Mouse (Mus musculus) right cerebral cortex, postnatal 14 days (tissue): ENCODE measurements around the gene Bloc1s3.
A peak's percentile ranks its signal among the peaks of the same experiment; 100 is the strongest.

Source experiments
- DNase-seq: peaks from one replicate; pipeline ENCODE4 v3.0.0; 2022

The Bloc1s3 gene

DNA sequence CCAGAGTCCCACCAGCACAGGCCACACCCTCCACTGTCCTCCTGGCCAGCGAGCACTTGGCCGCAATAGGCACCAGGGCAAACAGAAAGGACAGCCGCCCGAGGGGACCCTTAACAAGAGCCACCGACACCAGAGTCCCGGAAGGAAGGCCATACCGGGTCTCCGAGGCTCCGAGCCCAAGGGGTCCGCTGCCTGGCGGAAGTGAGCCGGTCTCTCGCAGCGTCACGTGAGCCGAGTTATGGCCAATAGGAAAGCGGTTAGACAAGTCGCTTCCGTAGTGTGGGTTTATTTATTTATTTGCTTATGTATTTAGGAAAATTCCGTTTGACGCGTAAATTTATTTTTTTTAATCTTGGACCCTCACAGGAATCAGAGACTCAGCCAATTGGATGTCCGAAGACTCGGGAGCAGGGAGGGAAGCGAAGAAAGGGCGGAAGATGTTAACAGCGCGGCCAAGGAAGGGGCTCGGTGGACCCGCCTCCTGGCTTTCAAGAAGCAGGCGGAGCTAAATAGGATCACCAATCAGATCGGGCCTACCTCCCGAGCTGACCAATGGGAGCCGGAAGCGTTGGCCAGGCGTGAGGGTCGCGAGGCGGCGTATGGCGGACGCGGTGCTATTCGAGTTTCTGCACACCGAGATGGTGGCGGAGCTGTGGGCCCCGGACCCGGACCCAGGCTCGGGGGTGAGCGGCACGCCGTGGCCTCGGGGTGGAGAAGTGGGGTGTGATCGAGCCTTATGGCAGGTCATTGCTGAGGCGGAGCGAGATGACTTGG is at the start of gene Bloc1s3, which contains the start of gene Trappc6a:
TSS of gene Bloc1s3 (minus strand) at position 218 of the 774 bp plus-strand sequence.
TSS of gene Trappc6a (plus strand) at position 246 of the 774 bp plus-strand sequence.
- DNase-seq: peak; percentile 93

DNA sequence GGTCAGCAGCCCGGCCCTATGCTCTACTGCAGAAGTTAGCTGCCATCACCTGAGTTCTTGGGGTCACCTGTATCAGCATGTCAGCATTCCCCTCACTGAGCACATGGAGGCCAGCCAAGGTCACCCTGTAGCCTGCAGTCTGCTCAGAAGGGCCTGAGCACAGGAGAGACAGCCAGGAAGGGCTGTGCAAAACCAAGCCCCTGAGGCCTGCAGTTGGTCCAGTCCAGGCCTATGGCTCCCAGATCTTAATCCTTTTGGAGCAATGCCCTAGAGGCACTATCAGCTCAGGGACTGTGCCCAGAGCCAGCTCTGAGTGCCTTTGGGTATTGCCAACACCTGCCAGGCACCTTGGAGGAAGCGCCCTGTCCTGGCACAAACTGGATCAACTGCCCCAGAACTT is 48.9 kb upstream of the Bloc1s3 start:
- no peak for DNase-seq

DNA sequence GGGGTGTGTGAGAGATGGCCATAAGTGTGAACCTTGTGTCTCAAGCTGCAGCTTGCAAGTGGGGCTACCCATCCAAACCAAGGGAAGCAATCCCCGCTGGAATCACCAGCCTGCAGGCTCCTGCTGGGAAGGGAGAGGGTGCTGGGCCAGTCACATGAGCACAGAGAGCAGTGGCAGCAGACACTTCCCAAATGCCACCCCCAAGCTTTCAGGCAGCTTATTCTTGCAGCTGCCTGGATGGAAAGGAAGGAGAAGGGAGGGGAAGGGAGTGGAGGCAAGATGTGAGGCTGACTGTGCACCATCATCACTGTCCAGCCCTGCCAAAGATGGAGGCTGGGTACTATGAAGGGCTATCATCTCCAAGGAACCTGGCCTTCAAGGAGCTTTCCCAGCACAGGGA is 46.0 kb upstream of the Bloc1s3 start:
- no peak for DNase-seq

DNA sequence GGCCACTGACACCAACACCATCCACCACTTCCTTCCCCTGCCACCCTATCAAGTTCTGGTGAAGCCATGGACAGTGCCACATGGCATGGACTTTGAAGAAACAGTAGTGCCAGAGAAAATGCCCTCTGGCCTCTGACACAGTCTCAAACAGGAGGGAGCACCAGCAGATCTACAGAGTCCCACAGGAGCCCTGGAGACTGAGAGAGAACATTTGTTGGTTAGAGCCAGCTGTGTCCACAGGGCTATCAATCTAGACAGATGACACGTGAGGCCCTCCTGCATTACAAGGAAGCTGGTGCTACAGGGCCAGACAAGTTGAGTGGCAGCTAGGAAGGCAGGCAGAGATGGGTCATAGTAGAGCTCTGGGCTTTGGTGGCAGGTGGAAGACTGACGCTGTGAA is 44.3 kb upstream of the Bloc1s3 start:
- DNase-seq: no peak

DNA sequence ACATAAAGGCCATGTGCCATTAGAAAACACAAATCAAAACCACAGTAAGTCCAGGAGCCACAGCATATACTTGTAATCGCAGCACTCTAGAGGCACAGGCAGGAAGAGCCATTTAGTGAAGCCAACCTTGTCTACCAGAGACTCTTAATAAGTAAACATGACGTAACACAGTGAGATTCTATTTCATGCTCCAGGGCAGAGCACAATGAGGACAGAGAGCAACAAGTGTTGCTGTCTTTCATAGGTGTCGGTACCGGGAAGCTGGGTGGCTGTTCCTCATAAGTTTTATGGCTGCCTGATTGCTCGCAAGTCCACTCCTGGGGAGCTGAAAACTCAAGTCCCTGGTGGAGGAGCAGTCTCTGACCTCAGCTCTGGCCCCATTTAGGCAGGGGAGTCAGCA is 43.5 kb upstream of the Bloc1s3 start:
- no peak for DNase-seq

DNA sequence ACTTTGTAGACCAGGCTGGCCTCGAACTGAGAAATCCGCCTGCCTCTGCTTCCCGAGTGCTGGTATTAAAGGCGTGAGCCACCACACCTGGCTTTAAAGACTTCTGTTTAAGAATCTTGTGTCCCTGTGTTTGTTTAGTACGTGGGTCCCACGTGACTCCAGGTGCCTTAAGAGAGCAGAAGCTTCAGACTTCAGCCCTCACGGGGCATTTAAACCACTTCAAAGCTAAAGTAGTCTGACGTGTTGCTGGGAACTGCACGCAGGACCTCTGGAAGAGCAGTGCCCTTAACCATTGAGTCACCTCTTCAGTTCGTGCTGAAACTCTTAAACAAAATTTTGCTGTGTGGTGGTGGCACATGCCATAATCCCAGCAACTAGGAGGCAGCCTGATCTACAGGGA is 41.2 kb upstream of the Bloc1s3 start:
- no peak for DNase-seq

DNA sequence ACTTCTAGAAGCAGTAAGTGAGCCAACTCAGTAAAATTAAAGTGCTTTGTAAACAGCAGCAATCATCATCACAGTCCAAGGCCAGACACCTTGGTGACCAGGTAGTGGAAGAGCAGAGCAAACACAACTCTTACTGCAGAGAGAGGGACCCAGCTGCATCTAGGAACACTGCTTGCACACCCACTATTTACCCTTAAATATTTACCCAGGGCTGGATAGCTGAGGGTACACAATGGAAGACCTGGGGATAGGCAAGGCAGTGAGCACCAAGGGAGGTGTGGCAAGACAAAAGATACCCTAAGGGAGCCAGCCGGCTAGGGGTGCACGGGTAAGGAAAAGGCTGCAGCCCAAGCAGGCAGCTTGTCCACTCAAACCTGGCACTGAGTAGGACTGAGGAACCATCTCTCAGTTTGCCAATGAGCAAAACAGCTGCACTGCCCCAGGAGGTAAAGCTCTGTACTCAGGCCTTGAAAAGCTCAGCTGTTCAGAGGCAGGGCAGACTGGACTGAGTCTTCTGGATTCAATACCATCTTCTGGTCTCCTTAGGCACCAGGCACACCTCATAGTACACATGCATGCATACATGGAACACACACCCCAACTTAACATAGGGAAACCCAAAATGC is 39.3 kb upstream of the Bloc1s3 start:
- no peak for DNase-seq

DNA sequence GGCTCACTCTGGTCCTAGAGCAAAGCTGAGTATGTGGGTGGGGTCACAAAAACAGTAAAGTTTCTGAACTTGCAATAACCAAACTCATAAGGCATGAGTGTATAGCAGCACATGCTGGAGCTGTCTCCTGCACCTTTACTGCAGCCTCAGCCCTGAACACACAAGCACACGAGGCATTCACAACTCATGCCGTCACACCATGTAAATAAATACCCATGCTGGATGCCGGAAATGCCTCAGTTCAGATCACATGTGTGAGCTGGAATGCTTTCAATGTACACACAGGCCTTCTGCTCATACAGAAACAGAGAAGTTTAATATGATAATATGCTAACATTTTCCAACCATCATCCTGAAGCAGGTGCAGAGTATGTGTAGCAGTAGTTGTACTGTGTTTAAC is 37.8 kb upstream of the Bloc1s3 start:
- no peak for DNase-seq

DNA sequence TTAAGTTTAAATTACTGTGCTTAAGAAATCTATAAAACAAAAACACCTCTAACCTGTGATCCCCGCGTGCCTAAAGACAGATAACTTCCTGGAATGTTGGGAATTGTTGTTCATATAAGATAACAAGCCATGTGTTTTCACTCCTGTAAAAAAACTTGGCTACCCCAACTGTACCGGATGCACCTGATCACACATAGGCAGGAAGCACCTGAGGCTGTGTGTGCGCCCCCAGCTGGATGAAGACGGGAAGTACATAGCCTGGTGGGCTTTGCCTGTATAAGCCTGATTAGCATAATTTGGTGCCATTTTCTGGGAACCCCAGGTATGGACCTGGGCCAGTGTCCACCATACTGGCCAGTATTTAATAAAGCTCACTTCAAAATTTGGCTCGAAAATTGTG is 35.4 kb upstream of the Bloc1s3 start:
- DNase-seq: no peak

DNA sequence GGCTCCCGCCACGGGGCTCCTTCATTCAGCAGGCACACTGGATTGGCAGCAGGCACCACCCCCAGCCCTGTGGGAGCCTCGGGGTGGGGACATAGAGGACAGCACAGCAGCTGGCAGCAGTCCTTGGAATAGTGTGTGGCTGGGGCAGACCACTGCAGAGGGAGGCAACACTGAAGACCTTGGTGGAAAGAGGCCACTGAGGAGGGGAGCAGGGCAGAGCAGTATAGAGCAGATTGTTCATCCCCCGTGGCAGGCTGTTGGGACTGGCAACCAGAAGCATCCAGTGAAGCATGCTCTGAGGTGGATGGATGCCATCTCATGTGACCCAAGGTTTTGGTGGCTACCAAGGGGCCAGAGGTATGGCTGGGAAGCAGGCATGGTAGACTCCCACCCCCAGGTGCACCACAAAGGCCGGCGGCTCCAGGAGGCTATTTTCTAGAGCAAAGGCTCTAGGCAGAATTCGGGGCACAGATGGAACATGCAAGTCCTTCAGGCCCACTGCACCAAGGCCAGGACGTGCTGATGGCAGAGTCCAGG is 34.1 kb upstream of the Bloc1s3 start:
- DNase-seq: no peak

DNA sequence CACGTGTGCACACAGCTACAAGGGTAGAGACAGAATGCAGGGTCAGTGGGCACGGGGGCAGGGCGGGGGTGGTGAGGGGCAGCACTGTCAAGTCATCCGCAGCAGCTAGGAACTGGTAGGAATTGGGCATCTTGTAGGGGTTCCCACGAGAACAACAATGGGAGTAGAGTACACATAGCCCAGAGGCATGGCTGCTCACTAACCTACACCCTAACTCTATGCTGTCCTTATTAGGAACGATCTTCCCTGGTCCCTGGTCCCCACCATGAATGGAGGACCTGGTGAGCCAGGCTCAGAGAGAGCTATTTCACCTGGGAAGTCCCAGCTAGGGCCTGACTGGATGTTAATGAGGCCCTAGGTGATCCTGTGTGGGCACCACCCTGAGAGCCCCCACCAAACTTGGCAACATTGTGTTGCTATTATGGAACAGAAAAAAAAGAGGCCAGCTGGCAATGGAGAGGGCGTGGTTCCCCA is 33.6 kb upstream of the Bloc1s3 start:
- DNase-seq: no peak

DNA sequence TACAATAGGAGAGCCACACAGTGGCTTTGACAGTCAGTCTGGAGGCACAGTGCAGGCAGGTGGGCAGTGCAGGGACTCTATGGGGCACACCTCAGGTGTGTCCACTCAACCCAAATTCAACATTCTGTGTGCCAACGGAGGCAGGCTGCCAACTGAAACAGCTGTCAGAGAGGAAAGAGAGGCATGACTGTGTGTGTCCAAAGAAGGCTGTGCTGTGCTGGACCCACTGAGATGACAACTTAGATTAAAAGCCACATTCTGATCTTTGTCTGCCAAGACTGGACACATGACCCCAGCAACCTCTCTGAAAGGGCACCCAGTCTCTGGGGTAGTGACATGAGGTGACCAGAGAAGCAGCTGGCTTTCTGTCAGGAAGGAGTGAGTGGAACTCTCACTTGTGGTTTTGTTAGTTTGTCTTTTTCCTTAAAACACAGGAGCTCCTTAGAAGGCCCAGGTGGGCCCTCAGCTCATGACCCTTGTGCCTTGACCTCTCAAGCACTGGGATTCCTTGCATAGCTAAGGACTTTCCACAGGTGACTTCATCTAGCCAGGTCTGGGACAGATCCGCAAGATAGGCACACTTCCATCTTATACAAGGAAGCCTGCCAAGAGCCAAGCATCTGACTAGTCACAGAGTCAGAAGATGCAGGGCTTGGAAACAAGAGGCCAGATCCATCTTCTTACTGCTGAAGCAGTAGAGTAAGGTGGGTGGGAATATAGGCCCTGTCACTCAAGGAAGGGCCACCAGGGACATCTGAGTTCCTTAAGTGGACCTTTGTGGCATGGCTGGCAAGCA is 32.8 kb upstream of the Bloc1s3 start:
- no peak for DNase-seq

DNA sequence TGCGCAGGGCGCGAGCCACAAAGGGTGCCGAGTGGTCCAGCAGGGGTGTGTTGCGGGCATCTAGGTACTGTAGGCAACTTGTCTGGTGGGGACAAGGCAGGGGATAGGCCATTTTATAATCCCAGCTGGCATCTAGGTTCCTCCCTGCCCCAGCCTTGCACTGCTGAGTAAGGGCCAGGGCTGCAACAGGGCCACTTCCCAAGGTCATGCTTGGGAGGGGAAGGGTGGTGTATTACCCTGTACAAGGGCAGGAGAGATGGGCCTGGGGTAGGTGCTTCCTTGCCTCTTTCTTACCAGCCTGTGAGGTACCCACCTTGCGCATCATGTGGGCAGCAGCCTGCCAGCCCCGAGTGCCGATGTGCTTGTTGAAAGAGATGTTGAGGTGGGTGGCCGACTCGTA is 26.5 kb upstream of the Bloc1s3 start:
- no peak for DNase-seq

DNA sequence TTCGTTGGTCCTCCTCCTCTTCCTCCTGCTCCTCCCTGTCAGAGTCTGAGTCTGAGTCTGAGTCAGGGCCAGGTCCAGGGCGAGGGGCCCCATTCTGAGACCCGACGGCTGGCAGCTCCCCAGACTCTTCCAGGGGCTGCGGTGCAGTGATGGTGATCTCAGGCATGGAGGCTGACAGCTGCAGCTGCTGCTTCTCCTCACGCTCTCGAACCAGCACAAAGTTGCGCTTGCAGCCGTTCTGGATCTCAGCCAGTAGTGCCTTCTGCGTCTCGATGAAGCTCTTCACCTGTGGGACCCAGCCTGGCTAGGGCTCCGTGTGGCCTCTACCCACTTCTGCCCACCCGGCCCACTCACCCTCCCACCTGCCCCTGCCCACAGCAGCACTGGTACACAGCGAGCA is 24.1 kb upstream of the Bloc1s3 start:
- DNase-seq: no peak

DNA sequence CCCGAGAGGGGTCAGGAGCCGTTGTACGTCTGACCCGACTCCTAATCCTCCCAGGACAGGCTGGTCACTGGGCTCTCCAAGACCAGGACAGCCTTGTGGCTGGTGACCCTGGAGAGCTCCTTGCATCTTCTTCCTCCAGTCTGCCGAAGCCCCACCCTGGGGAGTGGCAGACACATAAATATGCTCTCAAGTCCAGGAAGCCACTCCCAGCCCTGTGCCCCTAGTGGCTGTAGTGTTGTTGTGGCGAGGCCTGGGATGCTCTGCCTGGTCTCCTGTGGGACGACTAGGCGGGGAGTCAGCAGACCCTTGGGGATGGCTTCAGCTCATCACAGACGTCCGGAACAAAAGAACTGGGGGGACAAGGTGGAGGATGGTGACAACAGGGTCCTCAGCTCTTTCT is 22.9 kb upstream of the Bloc1s3 start:
- no peak for DNase-seq

DNA sequence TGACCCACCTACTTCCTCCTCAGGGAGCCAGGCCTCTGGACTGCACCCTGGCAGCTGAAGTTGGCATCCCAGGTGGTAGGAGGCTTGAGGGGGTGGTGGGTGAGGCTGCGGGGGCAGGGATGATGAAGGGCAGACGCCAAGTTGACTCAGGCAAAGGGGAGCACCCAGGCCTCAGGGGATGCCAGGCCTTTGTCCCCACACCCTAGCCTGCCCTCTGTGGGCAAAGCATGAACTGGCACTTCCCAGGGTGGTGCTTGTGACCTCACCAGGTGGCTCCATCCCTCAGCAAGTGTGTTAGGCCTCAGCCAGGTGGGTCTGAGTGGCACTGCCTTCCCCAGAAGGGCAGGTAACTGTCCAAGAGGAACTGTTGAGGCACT is 16.9 kb upstream of the Bloc1s3 start:
- no peak for DNase-seq

DNA sequence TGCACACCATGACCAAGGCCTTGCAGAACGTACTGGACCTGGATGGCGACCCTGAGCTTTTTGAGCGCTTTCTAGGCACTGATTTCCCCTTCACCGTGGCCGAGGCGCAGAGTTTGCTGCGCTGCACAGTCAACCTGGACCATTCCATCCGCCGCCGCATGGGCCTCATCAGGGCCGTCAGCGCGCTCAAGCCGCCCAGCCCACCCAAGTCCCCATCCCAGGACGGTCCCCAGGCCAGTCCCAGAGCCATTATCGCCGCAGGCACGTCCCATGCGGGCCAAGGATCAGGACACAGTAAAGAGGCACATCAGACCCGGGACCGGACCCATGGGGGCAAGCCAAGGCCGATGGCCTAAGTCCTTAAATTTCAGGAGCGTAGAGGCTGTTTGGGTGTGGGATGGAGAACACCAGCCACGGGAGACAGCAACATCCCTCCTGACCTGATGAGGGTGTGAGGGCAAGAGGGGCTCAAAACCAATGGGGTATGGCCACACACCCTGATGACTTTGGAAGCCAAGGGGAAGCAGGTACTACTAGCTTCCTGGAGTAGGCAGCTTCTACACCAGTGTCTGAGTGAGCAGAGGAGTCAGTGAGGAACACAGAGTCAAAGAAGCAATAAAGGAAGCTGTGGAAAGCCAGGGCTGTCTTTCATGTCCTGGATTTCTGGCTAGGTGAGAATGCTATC is 16.4 kb upstream of the Bloc1s3 start:
- no peak for DNase-seq

DNA sequence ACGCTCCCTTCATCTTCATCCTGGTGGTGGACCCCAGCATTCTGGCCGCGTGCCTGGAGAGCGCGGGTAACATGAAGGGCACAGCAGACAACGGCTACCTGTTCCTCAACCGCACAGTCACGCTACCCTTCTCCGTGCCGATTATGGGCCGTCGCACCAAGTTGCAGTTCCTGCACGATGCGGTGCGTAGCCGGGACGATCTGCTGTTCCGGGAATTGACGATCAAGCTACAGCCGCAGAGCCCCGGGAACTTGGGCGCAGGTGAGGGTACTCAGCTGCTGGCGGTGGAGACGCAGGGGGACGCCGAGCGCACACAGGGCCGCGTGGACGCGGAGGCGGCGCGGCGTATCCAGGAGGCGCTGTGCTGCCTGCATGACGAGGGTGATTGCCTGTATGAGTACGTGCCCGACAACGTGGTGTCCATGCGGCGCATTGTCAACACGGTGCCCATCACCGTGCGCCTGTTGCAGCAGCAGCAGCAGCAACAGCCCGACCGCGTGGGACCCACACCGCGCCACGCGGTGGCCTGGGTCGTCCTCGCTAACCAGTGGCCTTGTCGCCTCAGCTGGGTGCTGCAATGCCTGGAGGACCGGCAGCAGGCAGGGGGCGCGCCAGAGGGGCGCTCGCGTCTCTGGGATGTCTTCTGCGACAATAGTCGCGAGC is 15.7 kb upstream of the Bloc1s3 start:
- DNase-seq: peak; percentile 73

DNA sequence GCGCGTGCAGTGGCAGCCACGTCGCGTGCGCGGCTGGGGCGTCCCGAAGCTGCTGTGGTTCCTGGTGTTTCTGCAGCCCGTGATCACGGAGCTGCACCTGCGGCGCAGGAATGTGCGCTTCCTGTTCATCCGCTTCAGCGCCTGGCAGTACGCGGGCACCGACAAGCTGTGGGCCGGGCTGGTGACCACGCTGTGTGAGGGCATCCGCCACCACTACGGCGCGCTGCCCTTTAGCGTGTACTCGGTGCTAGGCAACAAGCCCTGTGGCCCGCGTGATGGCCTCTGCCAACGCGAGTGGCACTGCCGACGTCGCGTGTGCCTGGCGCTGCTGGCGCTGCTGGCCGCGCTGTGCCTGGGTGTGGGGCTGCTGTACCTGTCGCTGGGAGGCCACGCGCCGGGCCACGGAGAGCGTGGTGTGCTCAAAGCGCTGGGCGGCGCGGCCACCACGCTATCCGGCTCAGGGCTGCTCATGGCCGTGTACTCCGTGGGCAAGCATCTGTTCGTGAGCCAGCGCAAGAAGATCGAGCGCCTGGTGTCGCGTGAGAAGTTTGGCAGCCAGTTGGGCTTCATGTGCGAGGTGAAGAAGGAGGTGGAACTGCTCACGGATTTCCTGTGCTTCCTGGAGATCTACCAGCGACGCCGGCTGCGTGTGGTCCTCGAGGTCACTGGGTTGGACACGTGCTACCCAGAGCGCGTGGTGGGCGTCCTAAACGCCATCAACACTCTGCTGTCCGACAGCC is 15.0 kb upstream of the Bloc1s3 start:
- no peak for DNase-seq

DNA sequence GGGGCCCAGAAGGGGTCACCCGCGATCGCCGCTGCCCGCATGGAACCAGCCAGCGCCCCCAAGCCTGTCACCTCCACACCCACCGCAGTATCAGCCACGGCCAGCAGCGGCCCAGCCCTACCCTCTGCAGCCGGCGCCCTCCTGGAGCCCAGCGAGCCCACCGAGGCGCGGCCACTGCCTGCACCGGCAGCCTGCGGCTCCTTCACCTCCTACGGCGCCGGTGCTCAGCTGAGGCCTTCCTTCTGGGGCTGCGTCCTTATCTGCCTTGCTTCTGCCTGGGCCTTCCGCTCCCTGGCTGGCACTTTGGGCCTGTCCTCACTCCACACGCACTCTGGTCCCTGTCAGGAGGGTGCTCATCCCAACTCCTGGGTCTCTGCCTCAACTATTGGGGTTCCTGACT is 11.9 kb upstream of the Bloc1s3 start:
- no peak for DNase-seq

DNA sequence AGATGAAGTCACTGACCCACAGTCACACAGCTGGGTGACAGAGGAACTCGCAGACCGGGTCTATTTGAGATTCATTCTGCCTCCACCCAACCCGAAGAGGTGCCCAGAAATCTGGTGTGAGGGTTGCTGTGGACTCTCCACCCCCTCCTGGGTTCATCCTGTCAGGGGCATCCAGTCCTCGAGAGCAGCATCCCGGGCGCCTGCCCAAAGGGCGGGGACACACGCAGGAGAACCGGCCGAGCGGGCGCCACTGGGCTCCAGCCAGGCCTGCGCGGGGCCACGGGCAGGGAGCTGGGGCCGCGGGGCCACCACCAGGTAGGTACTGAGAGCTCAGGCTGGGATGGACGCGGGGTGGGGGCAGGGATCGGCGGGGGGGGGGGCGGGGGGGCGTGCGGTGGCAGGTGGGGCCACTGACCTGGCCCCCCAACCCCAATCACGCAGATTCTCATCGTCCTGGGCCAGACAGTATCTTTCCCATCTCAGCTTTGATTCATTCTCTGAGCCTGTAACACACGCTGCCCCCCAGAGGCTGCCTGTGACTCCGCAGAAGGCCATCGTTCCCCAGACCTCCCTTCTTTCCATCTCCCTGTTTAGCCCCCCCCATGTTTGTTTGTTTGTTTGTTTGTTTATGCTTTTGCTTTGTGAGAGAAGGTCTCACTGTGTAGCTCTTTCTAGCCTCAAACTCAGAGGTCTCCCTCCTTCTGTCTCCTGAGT is 9.6 kb upstream of the Bloc1s3 start, which contains the start of gene Nkpd1:
TSS of gene Nkpd1 (plus strand) at position 187 of the 714 bp plus-strand sequence.
- DNase-seq: no peak
